Mouse (Mus musculus) megakaryocyte, embryonic 14.5 days (primary cell): ENCODE measurements at regions not wholly inside any gene's neighbourhood (a gene's known extent, or its start where the extent isn't known, plus 50 kb on each side); places are given as distances from the start of the nearest gene placed in this dataset.

ENCODE experiments used
- FLI1 ChIP-seq: IDR thresholded peaks from 2 replicates; pipeline ENCODE4 v1.6.1; 2012; ENCODE audit warnings: low read length, inconsistent platforms, mixed read lengths
- GATA1 ChIP-seq: IDR thresholded peaks from 3 replicates; pipeline ENCODE4 v1.6.1; 2012; ENCODE audit warnings: mixed read lengths, low read length, inconsistent platforms, borderline replicate concordance

DNA sequence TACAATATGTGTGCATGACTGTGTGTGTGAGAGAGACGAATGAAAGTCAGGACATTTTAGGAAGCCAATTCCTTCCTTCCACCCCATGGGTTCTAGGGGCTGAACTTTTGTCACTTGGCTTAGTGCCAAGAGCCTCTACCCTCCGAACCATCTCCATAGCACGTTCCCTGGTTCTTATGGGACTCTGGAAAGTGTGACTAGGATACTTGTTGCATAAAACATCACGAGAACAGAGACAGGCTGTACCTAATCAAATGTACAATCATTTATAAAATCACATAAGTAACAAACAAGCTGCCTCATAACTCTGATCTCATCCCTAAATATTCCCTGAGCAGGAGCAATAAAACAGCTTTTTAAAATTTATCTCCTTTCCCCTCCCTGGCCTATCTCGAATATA, 100.8 kb downstream of the Anxa5 start:
- TF ChIP-seq GATA1, result no peak
- TF ChIP-seq FLI1, result no peak
